Mouse (Mus musculus) adrenal gland, adult (tissue): ENCODE data around the gene Nmrk2.
"Not testable (repeated sequence)": the region's sequence is repeated elsewhere in the genome, so short reads cannot be mapped to it uniquely, and the experiment has no call there.

ENCODE experiments used
- DNase-seq, 2 experiments: peaks; one replicate each; pipeline ENCODE4 v3.0.0; 2022 to 2023; ENCODE audit warnings: low spot score in 1 of 2; ENCODE audit not compliant: inconsistent age in 2 of 2

Gene Nmrk2

DNA sequence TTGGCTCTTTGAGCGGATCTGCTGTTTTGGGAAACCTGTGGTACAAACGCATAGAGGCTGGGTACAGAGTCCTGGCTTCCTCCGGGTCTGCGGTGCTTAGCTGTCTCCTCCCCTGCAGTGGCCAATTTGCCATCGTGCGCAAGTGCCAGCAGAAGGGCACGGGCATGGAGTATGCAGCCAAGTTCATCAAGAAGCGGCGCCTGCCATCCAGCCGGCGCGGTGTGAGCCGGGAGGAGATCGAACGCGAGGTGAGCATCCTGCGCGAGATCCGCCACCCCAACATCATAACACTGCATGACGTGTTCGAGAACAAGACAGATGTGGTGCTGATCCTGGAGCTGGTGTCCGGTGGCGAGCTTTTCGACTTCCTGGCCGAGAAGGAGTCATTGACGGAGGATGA lies 12.0 kb downstream of the Nmrk2 start:
- peak in 1 of 2 experiments; percentile 30 for DNase-seq

DNA sequence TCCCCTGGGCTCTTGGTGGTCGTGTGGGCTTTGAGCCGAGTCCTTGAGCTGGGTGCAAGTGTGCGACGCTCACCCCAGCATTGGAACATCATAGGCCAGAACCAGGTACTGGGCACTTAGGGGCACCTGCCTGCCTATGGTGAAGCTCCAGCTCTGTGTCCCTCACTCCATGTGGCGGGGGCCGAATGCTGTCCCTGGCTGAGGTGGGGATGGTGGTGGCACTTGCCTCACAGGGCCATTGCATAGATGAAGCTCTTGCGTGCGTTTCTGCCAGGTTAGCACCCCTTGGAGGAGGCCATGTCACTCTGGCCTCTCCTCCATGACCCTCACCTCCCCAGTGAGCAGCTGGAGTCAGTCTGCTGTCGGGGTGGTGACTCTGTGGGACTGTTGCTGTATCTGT lies 14.7 kb downstream of the Nmrk2 start:
- DNase-seq, result no peak

DNA sequence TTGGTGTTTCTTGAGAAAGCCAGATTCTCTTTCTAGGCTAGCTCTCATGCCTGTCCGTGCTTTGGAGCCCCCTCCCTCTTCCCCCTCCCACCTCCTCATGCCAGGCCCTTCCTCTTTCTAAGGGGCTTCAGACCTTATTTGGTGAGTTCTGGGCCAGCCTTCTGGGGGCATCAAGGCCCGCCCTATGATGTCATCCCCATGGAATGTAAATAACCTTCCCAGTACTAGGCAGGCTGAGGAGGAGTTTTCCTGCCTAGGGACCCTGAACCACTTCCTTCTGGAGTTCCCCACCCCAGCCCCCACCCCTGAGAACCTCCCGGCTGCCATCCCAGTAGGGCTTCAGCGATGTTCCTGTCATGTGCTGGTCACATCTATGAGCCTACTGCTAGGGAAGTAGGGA lies 17.1 kb downstream of the Nmrk2 start:
- peak in 1 of 2 experiments; percentile 43 for DNase-seq

DNA sequence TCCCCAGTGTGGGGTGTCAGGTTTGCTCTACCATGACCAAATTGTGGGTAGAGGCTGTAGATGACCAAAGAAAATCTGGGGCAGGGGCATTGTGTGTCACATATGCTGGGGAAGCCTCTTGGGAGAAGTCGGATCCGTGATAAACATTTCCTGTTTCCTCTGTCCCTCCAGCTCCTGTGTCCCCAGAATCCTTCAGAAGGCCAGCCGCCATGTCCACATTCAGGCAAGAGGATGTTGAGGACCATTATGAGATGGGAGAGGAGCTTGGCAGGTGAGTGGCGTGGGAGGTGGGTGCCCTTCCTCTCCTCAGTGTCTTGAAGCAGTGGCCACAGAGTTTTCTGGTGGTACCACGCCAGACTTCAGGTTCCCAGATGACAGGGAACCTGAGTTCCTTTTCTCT lies 18.0 kb downstream of the Nmrk2 start, which contains the start of gene 4930442H23Rik:
Gene 4930442H23Rik, minus strand, starts transcription at position 45 of the 400 bp plus-strand sequence.
- peak in 1 of 2 experiments; percentile 53 for DNase-seq

DNA sequence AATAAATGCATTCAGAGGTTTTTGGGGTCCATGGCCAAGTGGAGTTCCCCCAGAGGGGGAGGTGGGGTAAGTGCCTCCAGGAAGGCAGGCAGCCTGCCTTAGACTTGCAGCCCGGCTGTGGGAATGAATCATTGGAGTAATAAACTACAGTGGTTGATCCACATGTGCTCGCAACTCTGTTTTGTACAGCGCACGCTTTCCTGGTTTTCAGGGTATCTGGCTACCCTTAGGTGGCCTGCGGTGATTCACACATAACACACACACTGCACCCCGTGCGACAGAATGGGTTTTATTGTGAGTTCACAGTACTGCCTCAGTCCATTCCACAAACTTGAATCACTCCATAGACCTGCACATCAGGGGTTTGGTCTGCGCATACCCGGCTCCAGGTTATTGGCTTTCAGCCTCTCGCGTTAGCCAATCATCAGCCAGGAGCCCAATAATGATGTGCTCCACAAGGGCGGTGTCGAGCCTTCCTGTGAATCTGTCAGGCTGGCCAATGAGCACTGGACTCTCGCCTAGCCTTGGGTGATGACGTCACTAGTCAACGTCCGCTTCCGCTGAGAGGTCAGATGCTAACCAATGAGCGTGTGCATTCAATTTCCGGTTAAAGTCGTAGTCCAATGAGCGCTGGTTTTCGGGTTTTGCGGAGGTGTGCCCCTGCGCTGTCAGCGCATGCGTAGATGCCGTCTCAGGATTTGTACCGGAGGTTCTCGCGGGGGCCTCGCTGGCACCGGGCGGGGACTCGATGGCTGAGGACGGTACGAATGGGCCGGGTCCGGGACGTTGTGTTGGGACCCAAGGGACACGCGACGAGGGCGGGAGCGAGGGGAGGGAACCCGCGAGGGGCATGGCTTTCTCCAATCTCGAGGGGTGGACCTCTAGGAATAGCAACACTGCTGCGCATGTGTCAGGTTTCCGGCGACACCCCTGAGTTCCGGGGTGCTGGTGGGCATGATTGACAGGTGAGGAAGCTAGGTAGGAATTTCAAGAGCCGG lies 19.2 kb downstream of the Nmrk2 start, which contains the start of gene Dapk3:
Gene Dapk3, plus strand, starts transcription at position 670 of the 998 bp plus-strand sequence.
- DNase-seq, result peak; percentile 98 to 99

DNA sequence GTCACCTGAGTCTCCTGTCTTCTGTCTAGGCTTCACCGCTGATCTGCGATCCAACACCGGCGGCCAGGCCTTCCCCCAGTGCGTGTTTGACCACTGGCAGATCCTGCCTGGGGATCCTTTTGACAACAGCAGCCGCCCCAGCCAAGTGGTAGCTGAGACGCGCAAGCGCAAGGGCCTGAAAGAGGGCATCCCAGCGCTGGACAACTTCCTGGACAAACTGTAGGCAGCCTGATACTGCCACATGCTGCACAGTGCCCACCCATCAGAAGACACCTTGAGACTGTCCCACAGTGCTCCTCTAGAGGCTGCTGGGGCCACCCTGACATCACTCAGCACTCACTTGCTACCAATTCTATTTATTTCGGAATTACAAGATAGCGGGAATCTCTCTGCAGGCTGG lies 20.0 kb downstream of the Nmrk2 start:
- peak; percentile 45 to 65 for DNase-seq

DNA sequence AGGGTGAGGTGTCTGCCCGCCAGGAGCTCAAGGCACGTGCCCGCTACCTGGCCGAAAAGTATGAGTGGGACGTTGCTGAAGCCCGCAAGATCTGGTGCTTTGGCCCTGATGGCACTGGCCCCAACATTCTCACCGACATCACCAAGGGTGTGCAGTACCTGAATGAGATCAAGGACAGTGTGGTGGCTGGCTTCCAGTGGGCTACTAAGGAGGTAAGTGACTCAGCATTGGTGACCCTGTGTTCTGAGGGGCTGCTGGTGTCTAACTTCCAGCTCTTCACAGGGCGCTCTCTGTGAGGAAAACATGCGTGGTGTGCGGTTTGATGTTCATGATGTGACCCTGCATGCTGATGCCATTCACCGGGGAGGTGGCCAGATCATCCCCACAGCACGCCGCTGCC lies 20.9 kb downstream of the Nmrk2 start:
- DNase-seq, result peak in 1 of 2 experiments; percentile 66

DNA sequence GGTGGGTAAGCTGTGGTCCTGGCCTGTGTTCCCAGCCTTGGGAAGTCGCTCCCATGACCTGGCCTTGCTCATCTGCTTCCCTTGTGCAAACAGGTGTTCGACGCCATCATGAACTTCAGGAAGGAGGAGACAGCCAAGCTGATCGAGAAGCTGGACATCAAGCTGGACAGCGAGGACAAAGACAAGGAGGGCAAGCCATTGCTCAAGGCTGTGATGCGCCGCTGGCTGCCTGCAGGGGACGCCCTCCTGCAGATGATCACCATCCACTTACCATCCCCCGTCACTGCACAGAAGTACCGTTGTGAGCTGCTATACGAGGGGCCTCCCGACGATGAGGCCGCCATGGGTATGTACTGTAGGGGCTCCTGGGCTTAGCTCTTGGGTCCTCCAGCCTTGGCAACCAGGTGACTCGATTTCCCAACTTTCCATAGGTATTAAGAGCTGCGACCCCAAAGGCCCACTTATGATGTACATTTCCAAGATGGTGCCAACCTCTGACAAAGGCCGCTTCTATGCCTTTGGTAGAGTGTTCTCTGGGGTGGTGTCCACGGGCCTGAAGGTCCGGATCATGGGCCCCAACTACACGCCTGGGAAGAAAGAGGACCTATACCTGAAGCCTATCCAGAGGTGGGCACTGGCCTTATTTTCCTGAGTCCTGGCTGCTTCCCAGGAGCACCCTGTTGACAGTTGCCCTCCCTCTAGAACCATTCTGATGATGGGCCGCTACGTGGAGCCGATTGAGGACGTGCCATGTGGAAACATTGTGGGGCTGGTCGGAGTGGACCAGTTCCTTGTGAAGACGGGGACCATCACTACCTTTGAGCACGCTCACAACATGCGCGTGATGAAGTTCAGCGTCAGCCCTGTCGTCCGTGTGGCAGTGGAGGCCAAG lies 22.2 kb downstream of the Nmrk2 start:
- peak in 1 of 2 experiments; percentile 57 for DNase-seq

DNA sequence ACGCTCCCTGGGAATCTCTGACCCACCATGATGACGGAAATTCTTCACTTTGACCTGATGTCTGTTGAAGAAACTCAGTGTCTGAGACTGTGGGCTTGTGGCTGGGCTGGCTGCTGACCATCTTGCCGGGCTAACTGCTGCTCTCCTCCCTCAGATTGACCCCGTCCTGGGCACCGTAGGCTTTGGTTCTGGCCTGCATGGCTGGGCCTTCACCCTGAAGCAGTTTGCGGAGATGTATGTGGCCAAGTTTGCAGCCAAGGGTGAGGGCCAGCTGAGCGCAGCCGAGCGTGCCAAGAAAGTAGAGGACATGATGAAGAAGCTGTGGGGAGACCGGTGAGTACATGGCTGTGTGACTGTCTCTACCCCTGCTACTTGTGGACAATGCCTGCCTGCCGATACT lies 22.9 kb downstream of the Nmrk2 start:
- DNase-seq, result no peak

DNA sequence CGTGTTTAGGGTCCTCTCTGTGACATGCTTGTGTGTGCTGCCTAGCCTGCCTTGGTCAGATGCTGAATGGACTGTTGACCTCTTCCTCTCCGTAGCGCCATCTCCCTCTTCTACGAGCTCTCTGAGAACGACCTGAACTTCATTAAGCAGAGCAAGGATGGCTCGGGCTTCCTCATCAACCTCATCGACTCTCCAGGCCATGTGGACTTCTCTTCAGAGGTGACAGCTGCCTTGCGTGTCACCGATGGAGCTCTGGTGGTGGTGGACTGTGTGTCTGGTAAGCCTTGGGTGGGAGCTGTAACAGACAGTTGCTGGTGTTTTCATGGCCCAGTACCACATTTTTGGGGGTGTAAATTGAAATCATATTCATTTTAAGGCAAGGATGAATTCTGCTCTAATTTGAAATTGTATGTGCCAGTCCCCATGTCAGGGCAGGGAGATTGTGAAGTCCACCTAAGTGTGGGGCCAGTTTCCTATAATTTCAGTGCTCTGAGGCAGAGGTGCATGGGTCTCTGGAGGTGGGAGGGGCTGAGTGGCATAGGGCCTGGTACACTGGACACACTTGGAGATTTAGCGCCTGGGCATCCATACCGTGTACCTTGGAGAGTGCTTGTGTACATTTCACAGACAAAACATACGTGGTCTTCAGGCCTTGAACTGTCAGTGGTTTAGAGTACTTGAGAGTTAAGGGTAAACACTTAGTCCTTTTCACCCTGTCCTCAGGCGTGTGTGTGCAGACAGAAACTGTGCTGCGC lies 23.7 kb downstream of the Nmrk2 start:
- DNase-seq, result peak in 1 of 2 experiments; percentile 70

DNA sequence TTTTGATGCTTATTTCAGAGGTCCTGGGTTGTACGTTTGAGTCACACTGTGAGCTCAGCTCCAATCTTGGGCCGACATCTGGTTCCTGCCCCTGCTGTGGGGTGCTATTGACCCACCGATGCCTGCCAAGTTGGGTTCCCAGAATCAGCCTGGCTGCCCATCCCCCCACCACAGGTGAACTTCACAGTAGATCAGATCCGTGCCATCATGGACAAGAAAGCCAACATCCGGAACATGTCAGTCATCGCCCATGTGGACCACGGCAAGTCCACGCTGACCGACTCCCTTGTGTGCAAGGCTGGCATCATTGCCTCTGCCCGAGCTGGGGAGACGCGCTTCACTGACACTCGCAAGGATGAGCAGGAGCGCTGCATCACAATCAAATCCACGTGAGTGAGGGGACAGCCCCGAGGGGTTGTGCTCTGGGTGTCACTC lies 24.3 kb downstream of the Nmrk2 start:
- peak in 1 of 2 experiments; percentile 83 for DNase-seq

DNA sequence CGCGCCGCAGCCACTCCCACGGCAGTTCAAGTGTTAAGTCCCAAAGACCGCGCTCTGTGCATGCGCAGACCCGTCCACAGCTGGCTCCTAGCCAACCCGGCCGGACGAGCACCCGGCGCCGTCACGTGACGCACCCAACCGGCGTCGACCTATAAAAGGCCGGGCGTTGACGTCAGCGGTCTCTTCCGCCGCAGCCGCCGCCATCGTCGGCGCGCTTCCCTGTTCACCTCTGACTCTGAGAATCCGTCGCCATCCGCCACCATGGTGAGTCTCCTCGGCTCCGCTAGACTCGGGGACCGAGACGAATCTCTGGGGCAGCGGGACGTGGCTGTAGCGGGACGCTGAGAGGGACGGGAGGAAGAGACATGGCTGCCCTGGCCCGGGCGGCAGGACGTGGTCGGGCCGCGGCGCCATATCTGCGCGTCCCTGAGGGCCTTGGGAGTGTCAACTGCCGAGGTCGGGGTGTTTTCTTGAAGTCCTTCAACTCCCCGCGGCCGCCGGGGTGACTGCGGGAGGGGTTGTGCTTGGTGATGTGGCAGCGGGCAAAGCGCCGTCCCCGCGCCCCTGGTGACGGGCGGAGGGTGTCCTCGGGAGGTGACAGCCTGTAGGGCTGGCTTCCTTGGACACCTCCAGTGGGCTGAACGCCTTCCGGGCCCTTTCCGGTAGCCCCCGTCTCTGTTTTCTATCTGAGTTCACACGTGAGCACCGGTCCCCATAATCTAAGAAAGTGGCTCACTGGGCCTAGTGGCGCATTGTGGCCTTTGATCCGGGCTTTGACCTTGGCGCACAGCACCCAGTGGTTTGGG lies 25.2 kb downstream of the Nmrk2 start, which contains the start of gene Eef2:
Gene Eef2, plus strand, starts transcription at position 166 of the 806 bp plus-strand sequence.
- peak; percentile 99 to 100 for DNase-seq

DNA sequence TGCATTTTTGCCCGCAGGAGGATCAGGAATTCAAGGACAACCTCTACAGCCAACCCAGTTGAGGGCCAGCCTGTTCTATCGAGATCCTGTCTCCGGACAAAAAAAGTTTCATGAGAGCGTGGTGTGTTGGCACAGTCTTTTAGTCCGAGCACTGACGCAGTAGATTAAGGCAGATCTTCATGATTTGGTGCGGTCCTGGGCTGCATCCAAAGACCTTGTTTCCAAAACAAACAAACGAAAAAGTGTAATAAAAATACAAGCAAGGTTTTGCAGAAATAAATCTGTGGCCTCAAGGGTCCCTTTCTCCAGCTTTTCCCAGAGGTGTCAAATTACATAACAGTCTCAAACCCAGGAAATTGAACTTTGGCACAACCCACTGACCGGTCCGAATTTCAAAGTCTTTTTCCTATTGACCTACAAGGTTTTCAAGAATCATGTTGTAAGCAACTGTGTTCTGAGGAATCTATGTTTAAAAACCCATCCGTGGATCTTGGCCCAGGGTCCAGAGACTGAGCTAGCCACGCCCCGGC lies 25.9 kb downstream of the Nmrk2 start:
- DNase-seq, result peak in 1 of 2 experiments; percentile 69

DNA sequence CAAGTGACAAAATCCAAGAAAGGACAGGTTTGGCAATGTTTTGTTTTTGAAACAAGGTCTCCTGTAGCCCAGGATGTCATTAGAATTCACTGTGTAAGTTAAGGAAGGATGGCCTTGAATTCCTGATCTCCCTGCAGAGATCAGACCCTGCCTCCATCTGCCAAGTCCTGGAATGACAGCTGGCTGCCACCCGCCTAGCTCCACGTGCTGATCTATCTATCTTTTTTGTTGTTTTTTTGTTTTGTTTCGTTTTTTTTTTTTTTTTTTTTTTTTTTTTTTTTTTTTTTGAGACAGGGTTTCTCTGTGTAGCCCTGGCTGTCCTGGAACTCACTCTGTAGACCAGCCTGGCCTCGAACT lies 26.5 kb downstream of the Nmrk2 start:
- DNase-seq, result not testable (repeated sequence)

DNA sequence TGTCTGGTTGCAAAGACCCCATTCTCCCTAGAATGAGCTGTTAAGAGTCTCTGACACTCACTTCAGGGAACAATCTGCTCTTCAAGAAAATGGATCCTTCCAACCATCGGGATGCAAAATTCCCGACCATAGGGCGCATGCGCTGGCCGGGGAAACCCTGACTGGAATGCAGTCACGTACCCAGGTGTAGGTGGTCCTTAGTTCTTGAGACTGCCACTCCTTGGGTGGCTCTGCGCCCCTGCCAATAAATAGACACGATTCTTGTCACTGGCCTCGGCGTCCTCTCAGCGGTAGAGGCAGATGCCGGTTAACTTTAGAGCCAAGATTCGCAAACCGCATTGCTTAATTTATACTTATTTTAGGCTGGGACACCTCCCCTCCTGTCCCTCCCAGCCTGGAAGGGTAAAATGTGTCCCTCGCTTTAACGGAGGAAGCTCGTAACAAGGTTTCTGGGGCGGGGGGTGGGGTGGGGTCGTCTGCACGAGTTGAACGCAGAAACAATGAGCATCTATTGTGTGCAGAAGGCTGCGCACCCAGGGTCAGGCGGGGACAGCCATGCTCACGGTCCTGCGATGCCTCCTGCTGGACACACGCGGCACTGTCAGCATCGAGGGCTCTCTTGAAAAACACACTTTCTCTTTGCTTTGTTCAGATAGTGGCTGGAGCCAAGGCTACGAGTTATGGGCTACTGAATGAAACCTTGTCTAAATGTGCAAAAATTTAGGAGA lies 27.1 kb downstream of the Nmrk2 start:
- peak; percentile 89 to 96 for DNase-seq

DNA sequence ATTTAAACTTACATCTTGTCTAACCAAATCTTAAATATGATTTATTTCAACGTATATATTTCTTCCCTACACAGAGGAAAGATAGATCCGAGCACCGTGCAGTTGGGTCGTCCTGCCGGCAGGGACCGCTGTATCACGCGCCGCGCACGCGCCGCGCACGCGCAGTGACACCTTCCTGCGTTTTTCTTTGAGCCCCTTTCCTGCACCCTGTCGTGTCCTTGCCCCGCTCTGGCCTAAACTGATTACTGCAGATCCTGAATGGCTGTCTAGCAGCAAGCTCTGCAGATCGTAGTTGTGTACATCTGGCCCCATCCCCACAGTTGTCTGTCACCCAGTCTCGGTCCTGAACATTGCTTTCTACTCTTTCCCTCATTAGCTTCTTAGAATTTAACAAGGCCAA lies 28.7 kb downstream of the Nmrk2 start:
- peak; percentile 88 to 95 for DNase-seq

DNA sequence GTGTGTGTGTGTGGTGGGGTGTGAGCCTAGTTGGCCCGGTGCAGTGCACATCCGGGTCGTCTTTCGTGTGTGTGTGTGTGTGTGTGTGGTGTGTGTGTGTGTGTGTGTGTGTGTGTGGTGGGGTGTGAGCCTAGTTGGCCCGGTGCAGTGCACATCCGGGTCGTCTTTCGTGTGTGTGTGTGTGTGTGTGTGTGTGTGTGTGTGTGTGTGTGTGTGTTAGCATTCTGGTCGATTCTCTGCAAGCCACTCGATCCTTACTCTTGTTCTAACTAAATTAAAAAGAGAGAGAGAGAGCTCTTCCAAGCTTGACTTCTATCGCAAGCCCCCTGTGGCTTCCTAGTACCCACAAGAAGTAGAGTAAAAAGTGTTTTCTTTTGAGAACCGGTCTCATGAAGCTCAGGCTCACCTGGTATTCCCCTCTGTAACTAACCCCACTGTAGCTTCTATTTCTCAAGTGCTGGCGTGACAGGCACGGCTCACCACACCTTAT lies 32.4 kb downstream of the Nmrk2 start:
- peak in 1 of 2 experiments; percentile 60 for DNase-seq

DNA sequence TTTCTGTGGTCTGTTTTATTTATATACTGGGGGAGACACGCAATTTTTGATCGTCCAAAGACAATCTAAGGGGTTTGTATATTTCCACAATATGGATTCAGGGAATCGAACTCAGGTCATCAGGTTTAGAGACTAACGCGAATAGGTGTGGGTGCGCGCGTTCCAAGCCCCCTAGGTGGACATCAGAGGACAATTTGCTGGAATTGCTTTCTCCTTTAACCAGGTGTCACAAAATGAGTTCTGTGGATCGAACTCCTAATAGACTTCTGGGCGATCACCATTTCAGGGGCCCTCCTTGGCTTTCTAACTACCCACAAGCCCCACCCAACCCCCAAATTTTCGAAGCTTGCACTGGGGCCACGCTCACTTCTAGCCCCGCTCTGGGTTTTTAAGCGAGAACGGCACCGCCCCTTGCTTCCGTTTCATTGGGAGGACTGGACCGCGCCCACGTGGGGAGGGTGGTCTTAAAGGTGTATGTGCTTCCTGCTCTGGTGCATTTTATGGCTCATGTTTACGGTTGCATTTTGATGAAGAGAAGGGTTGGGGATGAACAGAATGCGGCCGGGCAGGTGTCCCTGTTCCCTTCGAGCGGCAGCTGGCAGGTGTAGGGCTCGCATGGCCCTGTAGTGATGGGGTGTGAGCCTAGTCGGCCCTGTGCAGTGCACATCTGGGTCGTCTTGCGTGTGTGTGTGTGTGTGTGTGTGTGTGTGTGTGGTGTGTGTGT lies 33.2 kb downstream of the Nmrk2 start:
- peak; percentile 88 to 95 for DNase-seq
